Mouse (Mus musculus): Measurements from ENCODE around the gene Stxbp4. TPM values are rescaled to one million over a fixed set of nuclear protein-coding genes. Genes with fewer than 3 reads are reported as not detected.

Stxbp4 gene
- total RNA-seq, 1 experiment = 10.8 TPM

GRCm38 (mm10) chr11:90614743-90615142 lies 23.1 kb downstream of the Stxbp4 start:
- Histone ChIP-seq H3K4me3 (ENCODE audit: insufficient read depth in 1 of 2, low read depth in 1 of 2, low read length in 2 of 2, poor library complexity in 1 of 2, severe bottlenecking in 1 of 2) (no peak overlapping the region), H3K27ac (ENCODE audit: insufficient read depth, low read depth, low read length, poor library complexity, severe bottlenecking) (no peak overlapping the region), H3K4me1 (ENCODE audit: control insufficient read depth in 2 of 2, insufficient read depth in 2 of 2, low read length in 2 of 2, poor library complexity in 1 of 2) (no peaks in the 10 kb centered on the region), H3K9ac (ENCODE audit: insufficient read depth, low read depth, low read length, poor library complexity, severe bottlenecking) (no peak overlapping the region), H3K36me3 (ENCODE audit: control insufficient read depth, insufficient read depth, low read length, poor library complexity, severe bottlenecking) (no peaks in the 10 kb centered on the region), H3K9me3 (ENCODE audit: control insufficient read depth, insufficient read depth, low read depth, low read length) (no peaks in the 10 kb centered on the region)
- DNase-seq (ENCODE audit: low read depth, low spot score) = no peak
- in situ Hi-C loops (cut with MboI; ENCODE audit: low sequenced_read_pairs in 2 of 2, unreplicated experiment in 2 of 2) = loop anchor here in 1 of 2 experiments (10.0 kb wide), 1 partner anchor 290 kb away; no protein-coding TSS in a partner anchor
- no peak for TF ChIP-seq MAFK (IDR thresholded peaks at IDR 0.05; ENCODE audit: insufficient read depth, low read depth, low read length)
- no peak for TF ChIP-seq ZC3H11A (IDR thresholded peaks at IDR 0.05; ENCODE audit: borderline replicate concordance, low read depth, low read length)
- no peak for TF ChIP-seq HCFC1 (IDR thresholded peaks at IDR 0.05; ENCODE audit: borderline replicate concordance, insufficient read depth, low read length)
- TF ChIP-seq ZNF384 (IDR thresholded peaks at IDR 0.05; ENCODE audit: low read depth, low read length) = no peak
- TF ChIP-seq CHD2 (IDR thresholded peaks at IDR 0.05; ENCODE audit: low read depth, low read length) = no peak

- TF ChIP-seq CHD2 (IDR thresholded peaks at IDR 0.05; ENCODE audit: low read depth, low read length) = no peak
- no peak for TF ChIP-seq HCFC1 (IDR thresholded peaks at IDR 0.05; ENCODE audit: borderline replicate concordance, insufficient read depth, low read length)
- no peak for TF ChIP-seq ZC3H11A (IDR thresholded peaks at IDR 0.05; ENCODE audit: borderline replicate concordance, low read depth, low read length)
- TF ChIP-seq ZNF384 (IDR thresholded peaks at IDR 0.05; ENCODE audit: low read depth, low read length) = no peak
- no peak for TF ChIP-seq MAFK (IDR thresholded peaks at IDR 0.05; ENCODE audit: insufficient read depth, low read depth, low read length)
- H3K4me1 ChIP-seq (ENCODE audit: control insufficient read depth in 2 of 2, insufficient read depth in 2 of 2, low read length in 2 of 2, poor library complexity in 1 of 2) = no peaks in the 10 kb centered on the region
- in situ Hi-C loops (cut with MboI; ENCODE audit: low sequenced_read_pairs in 2 of 2, unreplicated experiment in 2 of 2) = loop anchor here in 1 of 2 experiments (10.0 kb wide), 1 partner anchor 287 kb away; no protein-coding TSS in a partner anchor
- no peaks in the 10 kb centered on the region; the same call in 1 of the 2 replicates for H3K36me3 ChIP-seq (ENCODE audit: control insufficient read depth, insufficient read depth, low read length, poor library complexity, severe bottlenecking)
- H3K9me3 ChIP-seq (ENCODE audit: control insufficient read depth, insufficient read depth, low read depth, low read length) = no peaks in the 10 kb centered on the region
- H3K9ac ChIP-seq (ENCODE audit: insufficient read depth, low read depth, low read length, poor library complexity, severe bottlenecking) = no peak overlapping the region
- H3K27ac ChIP-seq (ENCODE audit: insufficient read depth, low read depth, low read length, poor library complexity, severe bottlenecking) = no peak overlapping the region
- no peak overlapping the region for H3K4me3 ChIP-seq (ENCODE audit: insufficient read depth in 1 of 2, low read depth in 1 of 2, low read length in 2 of 2, poor library complexity in 1 of 2, severe bottlenecking in 1 of 2)
- DNase-seq (ENCODE audit: low read depth, low spot score) = no peak
Measured at GRCm38 (mm10) chr11:90612118-90612517, 25.8 kb downstream of the Stxbp4 start.

GRCm38 (mm10) chr11:90603066-90603465 lies 34.8 kb downstream of the Stxbp4 start:
- H3K9ac ChIP-seq (ENCODE audit: insufficient read depth, low read depth, low read length, poor library complexity, severe bottlenecking) = no peak overlapping the region
- H3K9me3 ChIP-seq (ENCODE audit: control insufficient read depth, insufficient read depth, low read depth, low read length) = no peaks in the 10 kb centered on the region
- in situ Hi-C loops (cut with MboI; ENCODE audit: low sequenced_read_pairs in 2 of 2, unreplicated experiment in 2 of 2) = no loop called here
- H3K27ac ChIP-seq (ENCODE audit: insufficient read depth, low read depth, low read length, poor library complexity, severe bottlenecking) = no peak overlapping the region
- TF ChIP-seq ZC3H11A (IDR thresholded peaks at IDR 0.05; ENCODE audit: borderline replicate concordance, low read depth, low read length) (no peak), MAFK (IDR thresholded peaks at IDR 0.05; ENCODE audit: insufficient read depth, low read depth, low read length) (no peak), ZNF384 (IDR thresholded peaks at IDR 0.05; ENCODE audit: low read depth, low read length) (no peak), CHD2 (IDR thresholded peaks at IDR 0.05; ENCODE audit: low read depth, low read length) (no peak), HCFC1 (IDR thresholded peaks at IDR 0.05; ENCODE audit: borderline replicate concordance, insufficient read depth, low read length) (no peak)
- H3K36me3 ChIP-seq (ENCODE audit: control insufficient read depth, insufficient read depth, low read length, poor library complexity, severe bottlenecking) = no peaks in the 10 kb centered on the region
- no peak for DNase-seq (ENCODE audit: low read depth, low spot score)
- no peak overlapping the region for H3K4me3 ChIP-seq (ENCODE audit: insufficient read depth in 1 of 2, low read depth in 1 of 2, low read length in 2 of 2, poor library complexity in 1 of 2, severe bottlenecking in 1 of 2)
- H3K4me1 ChIP-seq (ENCODE audit: control insufficient read depth in 2 of 2, insufficient read depth in 2 of 2, low read length in 2 of 2, poor library complexity in 1 of 2) = no peaks in the 10 kb centered on the region

GRCm38 (mm10) chr11:90595826-90596225 lies 42.1 kb downstream of the Stxbp4 start:
- Histone ChIP-seq H3K36me3 (ENCODE audit: control insufficient read depth, insufficient read depth, low read length, poor library complexity, severe bottlenecking) (no peaks in the 10 kb centered on the region), H3K4me1 (ENCODE audit: control insufficient read depth in 2 of 2, insufficient read depth in 2 of 2, low read length in 2 of 2, poor library complexity in 1 of 2) (no peaks in the 10 kb centered on the region), H3K9me3 (ENCODE audit: control insufficient read depth, insufficient read depth, low read depth, low read length) (no peaks in the 10 kb centered on the region), H3K27ac (ENCODE audit: insufficient read depth, low read depth, low read length, poor library complexity, severe bottlenecking) (no peak overlapping the region), H3K9ac (ENCODE audit: insufficient read depth, low read depth, low read length, poor library complexity, severe bottlenecking) (no peak overlapping the region), H3K4me3 (ENCODE audit: insufficient read depth in 1 of 2, low read depth in 1 of 2, low read length in 2 of 2, poor library complexity in 1 of 2, severe bottlenecking in 1 of 2) (no peak overlapping the region)
- in situ Hi-C loops (cut with MboI; ENCODE audit: low sequenced_read_pairs in 2 of 2, unreplicated experiment in 2 of 2) = no loop called here
- TF ChIP-seq ZC3H11A (IDR thresholded peaks at IDR 0.05; ENCODE audit: borderline replicate concordance, low read depth, low read length) (no peak), HCFC1 (IDR thresholded peaks at IDR 0.05; ENCODE audit: borderline replicate concordance, insufficient read depth, low read length) (no peak), ZNF384 (IDR thresholded peaks at IDR 0.05; ENCODE audit: low read depth, low read length) (no peak), CHD2 (IDR thresholded peaks at IDR 0.05; ENCODE audit: low read depth, low read length) (no peak), MAFK (IDR thresholded peaks at IDR 0.05; ENCODE audit: insufficient read depth, low read depth, low read length) (no peak)
- DNase-seq (ENCODE audit: low read depth, low spot score) = no peak

GRCm38 (mm10) chr11:90590996-90591395 lies 46.9 kb downstream of the Stxbp4 start:
- no peak for DNase-seq (ENCODE audit: low read depth, low spot score)
- no peaks in the 10 kb centered on the region for H3K36me3 ChIP-seq (ENCODE audit: control insufficient read depth, insufficient read depth, low read length, poor library complexity, severe bottlenecking)

More at GRCm38 (mm10) chr11:90590996-90591395, 46.9 kb downstream of the Stxbp4 start:
- no peak overlapping the region for H3K9ac ChIP-seq (ENCODE audit: insufficient read depth, low read depth, low read length, poor library complexity, severe bottlenecking)
- no peak overlapping the region for H3K27ac ChIP-seq (ENCODE audit: insufficient read depth, low read depth, low read length, poor library complexity, severe bottlenecking)
- H3K4me1 ChIP-seq (ENCODE audit: control insufficient read depth in 2 of 2, insufficient read depth in 2 of 2, low read length in 2 of 2, poor library complexity in 1 of 2) = no peaks in the 10 kb centered on the region
- no peak overlapping the region for H3K4me3 ChIP-seq (ENCODE audit: insufficient read depth in 1 of 2, low read depth in 1 of 2, low read length in 2 of 2, poor library complexity in 1 of 2, severe bottlenecking in 1 of 2)
- TF ChIP-seq MAFK (IDR thresholded peaks at IDR 0.05; ENCODE audit: insufficient read depth, low read depth, low read length) (no peak), ZNF384 (IDR thresholded peaks at IDR 0.05; ENCODE audit: low read depth, low read length) (no peak), HCFC1 (IDR thresholded peaks at IDR 0.05; ENCODE audit: borderline replicate concordance, insufficient read depth, low read length) (no peak), CHD2 (IDR thresholded peaks at IDR 0.05; ENCODE audit: low read depth, low read length) (no peak), ZC3H11A (IDR thresholded peaks at IDR 0.05; ENCODE audit: borderline replicate concordance, low read depth, low read length) (no peak)
- in situ Hi-C loops (cut with MboI; ENCODE audit: low sequenced_read_pairs in 2 of 2, unreplicated experiment in 2 of 2) = no loop called here
- no peaks in the 10 kb centered on the region for H3K9me3 ChIP-seq (ENCODE audit: control insufficient read depth, insufficient read depth, low read depth, low read length)
